Mouse (Mus musculus) adrenal gland, postnatal 4 days (tissue): Measurements from ENCODE around the gene Eml3. TPM values are rescaled to one million over a fixed set of nuclear protein-coding genes. Genes with fewer than 3 reads are reported as not detected.
A peak's percentile ranks its signal among the peaks of the same experiment; 100 is the strongest.
"Not testable (repeated sequence)": the region's sequence is repeated elsewhere in the genome, so short reads cannot be mapped to it uniquely, and the experiment has no call there.

Experiments used
- DNase-seq, 2 experiments: peaks; one replicate each; pipeline ENCODE4 v3.0.0; 2021 to 2022; ENCODE audit warnings: low spot score in 2 of 2, mixed read lengths in 2 of 2
- long read RNA-seq, 2 experiments: library from polyadenylated mRNA; stranded (forward); transcript quantifications; one replicate each; pipeline ENCODE4 v2.0.0; 2021
- total RNA-seq, 2 experiments: library from RNA; stranded (reverse); gene quantifications; 2 replicates each; pipeline ENCODE4 v1.2.3; 2021

The Eml3 gene
- 10 to 100 TPM; 65.2 to 72.1 TPM for total RNA-seq
- long read RNA-seq, experiment 1, transcript Eml3-202 (22 exons, 2,978 nt) = minor isoform, 6 of 39 reads
- long read RNA-seq, experiment 1, transcript Eml3-201 (22 exons, 3,322 nt) = major isoform, 9 of 39 reads
- long read RNA-seq, experiment 1, partial matches to known transcripts = 17 of 39 reads
- long read RNA-seq, experiment 1, other reads (novel, unspliced or antisense) = 7 of 39 reads
- long read RNA-seq, experiment 2, transcript Eml3-202 (22 exons, 2,978 nt) = minor isoform, 32 of 134 reads
- long read RNA-seq, experiment 2, transcript Eml3-201 (22 exons, 3,322 nt) = major isoform, 39 of 134 reads
- long read RNA-seq, experiment 2, partial matches to known transcripts = 26 of 134 reads
- long read RNA-seq, experiment 2, other reads (novel, unspliced or antisense) = 37 of 134 reads

- peak; percentile 70 to 78 for DNase-seq
These were observed at the start of gene Eml3, which contains the start of gene Rom1 for GRCm38 (mm10) chr19:8929224-8930088. Gene Eml3, plus strand, starts transcription at chr19:8929552. Gene Rom1, minus strand, starts transcription at chr19:8929356.

- DNase-seq = peak; percentile 72 to 83
These were observed 48.9 kb upstream of the Eml3 start, which contains the start of gene Uqcc3 for GRCm38 (mm10) chr19:8880311-8881033. Gene Uqcc3, minus strand, starts transcription at chr19:8880923.

GRCm38 (mm10) chr19:8881034-8881392 is 48.3 kb upstream of the Eml3 start:
- no peak for DNase-seq

GRCm38 (mm10) chr19:8883616-8884015 is 45.7 kb upstream of the Eml3 start, which contains the start of the genes Lbhd1 and Gm49403:
Gene Lbhd1, plus strand, starts transcription at chr19:8883732.
Gene Gm49403, plus strand, starts transcription at chr19:8883930.
- no peak for DNase-seq

GRCm38 (mm10) chr19:8886916-8887584 is 42.3 kb upstream of the Eml3 start:
- DNase-seq = no peak

GRCm38 (mm10) chr19:8887585-8888463 is 41.5 kb upstream of the Eml3 start:
- no peak for DNase-seq

GRCm38 (mm10) chr19:8888511-8889385 is 40.6 kb upstream of the Eml3 start, which contains the start of the genes 1810009A15Rik and Gm49416:
Gene 1810009A15Rik, plus strand, starts transcription at chr19:8888853.
Gene Gm49416, plus strand, starts transcription at chr19:8888926.
- DNase-seq = peak; percentile 78 to 91

GRCm38 (mm10) chr19:8892829-8893766 is 36.3 kb upstream of the Eml3 start, which contains the start of gene Ints5:
Gene Ints5, plus strand, starts transcription at chr19:8893005.
- DNase-seq = peak; percentile 65 to 74

- DNase-seq = no peak
These were observed 33.9 kb upstream of the Eml3 start for GRCm38 (mm10) chr19:8895397-8895960.

GRCm38 (mm10) chr19:8896231-8896630 is 33.1 kb upstream of the Eml3 start:
- not testable (repeated sequence) for DNase-seq

GRCm38 (mm10) chr19:8897211-8897864 is 32.0 kb upstream of the Eml3 start:
- DNase-seq = peak in 1 of 2 experiments; percentile 37

- DNase-seq = peak; percentile 85 to 95
These were observed 31.4 kb upstream of the Eml3 start, which contains the start of gene Ganab for GRCm38 (mm10) chr19:8897865-8898495. Gene Ganab, plus strand, starts transcription at chr19:8898071.

GRCm38 (mm10) chr19:8898576-8898975 is 30.8 kb upstream of the Eml3 start:
- no peak for DNase-seq

GRCm38 (mm10) chr19:8899079-8899478 is 30.3 kb upstream of the Eml3 start:
- DNase-seq = no peak

- DNase-seq = no peak
These were observed 25.9 kb upstream of the Eml3 start for GRCm38 (mm10) chr19:8903412-8903811.

GRCm38 (mm10) chr19:8908531-8908930 is 20.8 kb upstream of the Eml3 start:
- no peak for DNase-seq
